ENCODE assay signal across 9 mouse cellular contexts in genomic region chr7:143977491-143977830, GRCm38 (mm10). TPM values are rescaled to one million over a fixed set of nuclear protein-coding genes. Genes with fewer than 3 reads are reported as not detected.
DNase-seq lines count a peak whose midpoint lies in the region; ATAC-seq and TF ChIP-seq lines count a peak whose summit lies in the region.
"Had no signal": no experiment of that assay in that cellular context is flagged by ENCODE, and none has a peak within 500 bp of the region (broad histone marks: within the 10 kb centered on the region; RNA-seq: fewer than 3 reads in every experiment).

No protein-coding gene starts in this region.

- H3K4me3 ChIP-seq in heart, postnatal 0 days (ENCODE audit: low read depth, low read length): peak overlapping the region; percentile 42; the same call in 1 of the 2 replicates
- peak overlapping the region; percentile 50 for H3K4me3 ChIP-seq in embryonic facial prominence, embryonic 14.5 days (ENCODE audit: low read depth, low read length)
- H3K4me3 ChIP-seq in intestine, postnatal 0 days (ENCODE audit: low read depth, low read length): peak overlapping the region; percentile 52
- peak overlapping the region; percentile 56 for H3K4me3 ChIP-seq in midbrain, postnatal 0 days (ENCODE audit: low read depth, low read length)

- no peak for ATAC-seq in heart, postnatal 0 days (ENCODE audit: insufficient read depth, low read depth)
- no peak for ATAC-seq in embryonic facial prominence, embryonic 14.5 days (ENCODE audit: low read depth)
- no peak for ATAC-seq in intestine, postnatal 0 days
- no peak for ATAC-seq in midbrain, postnatal 0 days (ENCODE audit: low FRiP score)
- ATAC-seq in monocyte, adult 5-6 weeks (replicated peaks; ENCODE audit: insufficient number of reproducible peaks, low FRiP score, low TSS enrichment, poor library complexity, severe bottlenecking): no peak

- 17% methylated on average over 5 of the region's 5 CpGs for WGBS in heart, postnatal 0 days
- 14% methylated on average over 5 of the region's 5 CpGs for WGBS in embryonic facial prominence, embryonic 14.5 days
- WGBS in intestine, postnatal 0 days: 7% methylated on average over 5 of the region's 5 CpGs
- WGBS in midbrain, postnatal 0 days: 15% methylated on average over 5 of the region's 5 CpGs

- TF ChIP-seq EP300 in heart, postnatal 0 days (IDR thresholded peaks at IDR 0.05; ENCODE audit: low read depth): no peak

- DNase-seq in heart, postnatal 0 days (ENCODE audit: low spot score): no peak
- no peak for DNase-seq in heart, adult 18-20 months
- DNase-seq in embryonic facial prominence, embryonic 14.5 days (ENCODE audit: low spot score): no peak
- DNase-seq in midbrain, postnatal 0 days (ENCODE audit: low spot score): no peak
- DNase-seq in ovary, postnatal 10 days (ENCODE audit: low spot score): no peak
- DNase-seq in spleen, postnatal 36 days (ENCODE audit: low spot score in 2 of 2): no peak
- DNase-seq: adrenal gland, adult 8-10 months had no signal

- H3K4me1 ChIP-seq in heart, postnatal 0 days (ENCODE audit: control insufficient read depth, insufficient read depth): no peaks in the 10 kb centered on the region; the same call in 1 of the 2 replicates
- H3K4me1 ChIP-seq in embryonic facial prominence, embryonic 14.5 days (ENCODE audit: control insufficient read depth, insufficient read depth, low read length): peaks cover 8% of the 10 kb centered on the region; the same call in 1 of the 2 replicates
- no peaks in the 10 kb centered on the region for H3K4me1 ChIP-seq in intestine, postnatal 0 days (replicated peaks; ENCODE audit: control insufficient read depth, insufficient read depth, low read length)
- no peaks in the 10 kb centered on the region for H3K4me1 ChIP-seq in midbrain, postnatal 0 days (ENCODE audit: insufficient read depth, low read length)

- no peak for TF ChIP-seq CTCF in heart, postnatal 0 days (IDR thresholded peaks at IDR 0.05; ENCODE audit: low read depth)
- TF ChIP-seq CTCF in intestine, postnatal 0 days (IDR thresholded peaks at IDR 0.05; ENCODE audit: low read depth): no peak
- no peak for TF ChIP-seq CTCF in midbrain, postnatal 0 days (IDR thresholded peaks at IDR 0.05)

- no peaks in the 10 kb centered on the region for H3K9me3 ChIP-seq in heart, postnatal 0 days (replicated peaks; ENCODE audit: control insufficient read depth, low read length)
- H3K9me3 ChIP-seq in embryonic facial prominence, embryonic 14.5 days (ENCODE audit: control insufficient read depth, low read length): no peaks in the 10 kb centered on the region
- no peaks in the 10 kb centered on the region for H3K9me3 ChIP-seq in intestine, postnatal 0 days (ENCODE audit: control insufficient read depth)
- H3K9me3 ChIP-seq in midbrain, postnatal 0 days (ENCODE audit: low read length): no peaks in the 10 kb centered on the region

- H3K36me3 ChIP-seq in heart, postnatal 0 days (replicated peaks; ENCODE audit: control insufficient read depth, insufficient read depth, low read length): no peaks in the 10 kb centered on the region
- no peaks in the 10 kb centered on the region for H3K36me3 ChIP-seq in embryonic facial prominence, embryonic 14.5 days (ENCODE audit: control insufficient read depth, insufficient read depth, low read length)
- H3K36me3 ChIP-seq in intestine, postnatal 0 days (ENCODE audit: control insufficient read depth, insufficient read depth): no peaks in the 10 kb centered on the region
- no peaks in the 10 kb centered on the region for H3K36me3 ChIP-seq in midbrain, postnatal 0 days (ENCODE audit: insufficient read depth, low read length)

- H3K4me2 ChIP-seq in heart, postnatal 0 days (ENCODE audit: low read depth, low read length): peak overlapping the region; percentile 71
- peak overlapping the region; percentile 94 for H3K4me2 ChIP-seq in embryonic facial prominence, embryonic 14.5 days (ENCODE audit: low read depth, low read length)
- peak overlapping the region; percentile 88 for H3K4me2 ChIP-seq in intestine, postnatal 0 days (replicated peaks; ENCODE audit: low read depth)
- H3K4me2 ChIP-seq in midbrain, postnatal 0 days (ENCODE audit: low read depth, low read length, poor library complexity, severe bottlenecking): peak overlapping the region; percentile 99

- H3K9ac ChIP-seq in heart, postnatal 0 days (replicated peaks; ENCODE audit: low read depth, low read length): no peak overlapping the region
- 0 out of 2 replicates have a peak overlapping the region, but pooled peaks have one; percentile 57 for H3K9ac ChIP-seq in embryonic facial prominence, embryonic 14.5 days (ENCODE audit: low read depth, low read length)
- no peak overlapping the region for H3K9ac ChIP-seq in intestine, postnatal 0 days (ENCODE audit: low read depth, low read length)
- no peak overlapping the region; the same call in 1 of the 2 replicates for H3K9ac ChIP-seq in midbrain, postnatal 0 days (replicated peaks; ENCODE audit: low read length, poor library complexity, severe bottlenecking)

- peaks cover 73% of the 10 kb centered on the region for H3K27me3 ChIP-seq in heart, postnatal 0 days (ENCODE audit: control insufficient read depth, insufficient read depth, low read length)
- H3K27me3 ChIP-seq in embryonic facial prominence, embryonic 14.5 days (replicated peaks; ENCODE audit: control insufficient read depth, insufficient read depth, low read length): peaks cover 70% of the 10 kb centered on the region
- H3K27me3 ChIP-seq in intestine, postnatal 0 days (replicated peaks; ENCODE audit: control insufficient read depth, insufficient read depth, low read length): peaks cover 34% of the 10 kb centered on the region
- H3K27me3 ChIP-seq in midbrain, postnatal 0 days (ENCODE audit: insufficient read depth, low read length): peaks cover 34% of the 10 kb centered on the region

- H3K27ac ChIP-seq in heart, postnatal 0 days (ENCODE audit: low read depth): no peak overlapping the region
- no peak overlapping the region for H3K27ac ChIP-seq in embryonic facial prominence, embryonic 14.5 days (replicated peaks; ENCODE audit: low read depth, low read length)
- H3K27ac ChIP-seq in intestine, postnatal 0 days (ENCODE audit: low read depth, low read length): no peak overlapping the region
- H3K27ac ChIP-seq in midbrain, postnatal 0 days (ENCODE audit: low read depth, low read length): no peak overlapping the region

RNA-seq across cellular contexts. Expression of gene Shank2, which starts 24.3 kb away (rescaled TPM):
- 0.95 and 3.3 TPM in 2 replicates for total RNA-seq in heart, postnatal 0 days (2014; rRNA removed; ENCODE audit: low replicate concordance)
- 0.19 TPM in 2 replicates for polyA plus RNA-seq in heart, postnatal 0 days (2015; fragmentation: Nextera tagmentation; extraction: Ambion mirVana)
- total RNA-seq in heart, adult 18-20 months (2021): under 1 TPM; 0.20 to 0.41 TPM
- polyA plus RNA-seq in embryonic facial prominence, embryonic 14.5 days (2014; fragmentation: Nextera tagmentation; extraction: Ambion mirVana): 0.72 and 1.0 TPM in 2 replicates
- 0.68 and 0.74 TPM in 2 replicates for polyA plus RNA-seq in intestine, postnatal 0 days (2015; fragmentation: Nextera tagmentation; extraction: Ambion mirVana)
- total RNA-seq in midbrain, postnatal 0 days (2014; rRNA removed): 32.5 and 32.6 TPM in 2 replicates
- 7.7 and 9.3 TPM in 2 replicates for polyA plus RNA-seq in midbrain, postnatal 0 days (2015; fragmentation: Nextera tagmentation; extraction: Ambion mirVana)
- 0.10 TPM in 1 of 3 replicates, not detected in the others for total RNA-seq in monocyte, adult 5-6 weeks (2017)
